Mouse (Mus musculus) lung, embryonic 14.5 days (tissue): ENCODE measurements around the gene Npat. TPM values are rescaled to one million over a fixed set of nuclear protein-coding genes. Genes with fewer than 3 reads are reported as not detected.

Experiments used
- ATAC-seq: fragments of 200-750 bp; cut with Nextera tagmentation; 2 replicates; pipeline ENCODE4 v1.8.0; 2017; ENCODE audit warnings: mild to moderate bottlenecking, moderate TSS enrichment, moderate library complexity; ENCODE audit not compliant: insufficient read depth
- DNase-seq: peaks from one replicate; pipeline ENCODE4 v3.0.0-alpha.2; 2015
- H3K27ac ChIP-seq: fragments of 300-500 bp; sonication (generic); 2 replicates; pipeline ENCODE4 v1.5.1; 2014; ENCODE audit warnings: low read depth, mild to moderate bottlenecking, moderate library complexity
- H3K27me3 ChIP-seq: fragments of 300-500 bp; sonication (generic); 2 replicates; pipeline ENCODE4 v1.6.1; 2014; ENCODE audit warnings: low read length, control low read depth; ENCODE audit not compliant: insufficient read depth
- H3K36me3 ChIP-seq: fragments of 300-500 bp; sonication (generic); 2 replicates; pipeline ENCODE4 v1.6.1; 2014; ENCODE audit warnings: control low read depth; ENCODE audit not compliant: insufficient read depth
- H3K4me1 ChIP-seq: fragments of 300-500 bp; sonication (generic); 2 replicates; pipeline ENCODE4 v1.6.1; 2014; ENCODE audit warnings: antibody characterized with exemption, control low read depth; ENCODE audit not compliant: insufficient read depth
- H3K4me2 ChIP-seq: fragments of 300-500 bp; sonication (generic); 2 replicates; pipeline ENCODE4 v1.6.1; 2014; ENCODE audit warnings: mild to moderate bottlenecking
- H3K4me3 ChIP-seq: fragments of 300-500 bp; sonication (generic); 2 replicates; pipeline ENCODE4 v1.5.1; 2014; ENCODE audit warnings: low read depth, low read length
- H3K9ac ChIP-seq: fragments of 300-500 bp; sonication (generic); 2 replicates; pipeline ENCODE4 v1.6.1; 2014
- H3K9me3 ChIP-seq: fragments of 300-500 bp; sonication (generic); 2 replicates; pipeline ENCODE4 v1.6.1; 2016; ENCODE audit warnings: low read depth, low read length, control low read depth
- CTCF ChIP-seq: IDR thresholded peaks from 2 replicates; pipeline ENCODE4 v1.5.1; 2016; ENCODE audit warnings: antibody characterized with exemption, low read depth
- WGBS: fragments of 180-500 bp; shearing (Covaris S2); extraction: QIAGEN DNeasy Blood & Tissue Kit; methylation state at CpG from one replicate; pipeline ENCODE4 v1.1.7; 2014; 5-methylcytosine and 5-hydroxymethylcytosine counted together
- polyA plus RNA-seq: library from polyadenylated mRNA; unstranded; fragments of >200 nt; fragmentation: Nextera tagmentation; extraction: Ambion mirVana; gene quantifications from 2 replicates; pipeline ENCODE4 v1.2.1, GENCODE M21; 2014

Npat gene
- 26.2 and 26.3 TPM in 2 replicates for polyA plus RNA-seq

DNA sequence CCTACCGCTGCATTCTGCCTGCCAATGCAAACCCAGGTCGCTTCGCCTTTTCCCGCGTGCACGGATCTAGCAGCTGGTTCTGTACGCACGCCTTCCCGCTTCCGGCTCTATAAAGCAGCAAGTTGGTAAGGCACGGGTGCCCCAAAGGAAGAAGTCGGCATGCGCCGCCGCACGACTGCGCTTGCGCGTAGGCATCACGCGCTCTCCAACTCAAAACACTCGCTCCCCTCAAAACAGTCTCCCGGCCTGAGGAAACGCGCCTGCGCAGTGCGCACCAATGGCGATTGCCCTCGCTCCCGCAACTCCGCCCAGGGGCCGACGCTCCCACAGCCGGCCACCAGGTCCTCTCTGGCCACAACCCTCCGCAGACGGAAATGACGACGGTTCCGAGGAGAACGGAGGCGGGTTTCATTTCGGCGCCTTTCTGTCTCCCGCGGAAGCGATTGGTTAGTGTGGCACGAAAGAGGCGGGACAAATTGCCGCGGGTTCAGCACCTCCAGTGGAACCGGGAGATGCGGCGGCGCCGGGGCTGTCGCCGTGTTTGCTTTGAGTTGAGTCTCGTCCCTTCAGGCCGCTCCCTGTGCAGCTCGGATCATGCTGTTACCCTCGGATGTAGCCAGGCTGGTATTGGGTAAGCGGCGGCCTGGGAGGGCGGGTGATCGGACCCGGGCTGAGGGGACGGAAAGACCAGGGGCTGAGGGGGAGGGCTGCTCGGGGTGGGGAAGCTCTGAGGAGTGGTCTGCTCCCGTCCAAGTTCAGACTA is at the start of gene Npat, which contains the start of gene Atm:
Gene Npat, plus strand, starts transcription at position 490 of the 763 bp plus-strand sequence.
Gene Atm, minus strand, starts transcription at position 183 of the 763 bp plus-strand sequence.
- Histone ChIP-seq H3K4me2 (peak within 1 kb of the TSS; percentile 78), H3K36me3 (peaks cover 4% of the 10 kb centered on the region; the same call in 1 of the 2 replicates), H3K27me3 (no peaks in the 10 kb centered on the region), H3K4me3 (peak within 1 kb of the TSS; percentile 89), H3K4me1 (peaks cover 6% of the 10 kb centered on the region; the same call in 1 of the 2 replicates), H3K9ac (peak within 1 kb of the TSS; percentile 81), H3K9me3 (no peaks in the 10 kb centered on the region), H3K27ac (peak within 1 kb of the TSS; percentile 95)
- under 1% methylated on average over 69 of the region's 69 CpGs for WGBS
- DNase-seq (peak; percentile 100), ATAC-seq (peak; percentile 99)
- TF ChIP-seq CTCF = peak; percentile 49

DNA sequence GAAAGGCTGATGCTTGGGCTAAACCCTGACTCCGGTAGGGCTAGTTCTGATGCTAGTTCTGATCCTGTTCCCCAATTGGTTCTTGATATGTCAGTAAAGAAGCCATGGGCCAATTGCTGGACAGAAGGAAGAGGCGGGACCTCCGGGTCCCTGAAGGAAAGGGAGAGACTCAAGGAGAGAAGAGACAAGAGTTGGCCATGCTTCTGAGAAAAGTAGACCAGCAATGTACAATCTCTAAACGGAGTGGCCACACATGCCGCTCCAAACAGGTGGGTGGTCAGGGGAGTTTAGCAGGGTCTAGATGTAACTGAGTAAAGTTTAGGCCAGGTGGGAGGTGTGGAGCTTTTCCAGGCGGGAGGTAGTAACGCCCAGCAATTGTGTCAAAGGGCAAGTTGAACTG is 28.8 kb upstream of the Npat start:
- Histone ChIP-seq H3K4me2 (no peak overlapping the region), H3K27ac (no peak overlapping the region), H3K9ac (no peak overlapping the region), H3K9me3 (no peaks in the 10 kb centered on the region), H3K27me3 (no peaks in the 10 kb centered on the region), H3K4me1 (no peaks in the 10 kb centered on the region), H3K36me3 (peaks cover 28% of the 10 kb centered on the region), H3K4me3 (no peak overlapping the region)
- no peak for TF ChIP-seq CTCF
- WGBS = 90% methylated on average over 7 of the region's 7 CpGs
- DNase-seq (no peak), ATAC-seq (no peak)

DNA sequence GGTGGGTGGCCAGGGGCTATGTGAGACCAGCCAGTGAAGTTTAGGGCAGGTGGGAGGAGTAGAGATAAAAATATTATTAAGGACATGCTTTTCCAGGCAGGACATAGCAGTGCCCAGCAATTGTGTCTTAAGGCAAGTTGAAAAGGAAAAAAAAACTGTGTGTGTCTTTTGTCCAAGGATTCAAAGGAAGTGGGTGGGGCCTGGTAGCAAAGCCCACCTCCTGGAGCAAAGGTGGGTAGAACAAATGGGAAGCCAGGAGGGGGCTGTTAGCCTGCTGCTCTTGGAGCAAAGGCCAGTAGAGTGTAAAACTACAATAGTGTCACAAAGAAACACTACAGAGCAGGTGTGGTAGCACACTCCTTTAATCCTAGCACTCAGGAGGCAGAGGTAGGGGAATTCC is 22.8 kb upstream of the Npat start:
- no peak for DNase-seq
- H3K4me3 ChIP-seq = no peak overlapping the region
- ATAC-seq = no peak
- H3K9ac ChIP-seq = no peak overlapping the region
- no peaks in the 10 kb centered on the region for H3K4me1 ChIP-seq
- H3K27ac ChIP-seq = no peak overlapping the region
- H3K27me3 ChIP-seq = no peaks in the 10 kb centered on the region
- no peak for TF ChIP-seq CTCF
- peaks cover 41% of the 10 kb centered on the region for H3K36me3 ChIP-seq
- no peaks in the 10 kb centered on the region for H3K9me3 ChIP-seq
- no peak overlapping the region for H3K4me2 ChIP-seq

DNA sequence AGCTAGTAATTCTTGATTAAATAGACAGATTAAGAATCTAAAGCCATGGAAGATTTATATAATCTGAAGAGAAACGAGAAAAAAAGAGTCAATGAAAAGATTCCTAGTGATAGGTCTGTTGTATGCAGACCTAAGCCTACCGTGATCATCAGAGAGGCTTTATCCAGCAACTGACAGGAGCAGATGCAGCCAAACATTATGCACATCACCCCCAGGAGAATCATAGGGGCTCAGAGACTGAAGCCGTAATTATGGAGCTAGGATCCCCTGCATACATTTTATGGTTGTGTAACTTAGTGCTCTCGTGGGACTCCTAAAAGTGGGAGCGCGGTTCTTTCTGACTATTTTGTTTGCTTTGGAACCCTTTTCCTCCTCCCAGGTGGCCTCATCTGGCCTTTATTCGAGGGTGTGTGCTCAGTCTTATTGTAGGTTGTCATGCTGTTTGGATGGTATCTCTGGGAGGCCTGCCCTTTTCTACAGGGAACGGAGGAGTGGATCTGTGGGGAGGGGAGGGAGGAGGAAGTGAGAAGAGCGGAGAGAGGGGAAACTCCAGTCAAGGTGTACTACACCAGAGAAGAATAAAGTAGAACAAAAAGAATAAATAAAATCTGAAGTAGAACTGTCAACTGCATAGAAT is 19.4 kb upstream of the Npat start:
- peaks cover 28% of the 10 kb centered on the region for H3K36me3 ChIP-seq
- WGBS = 73% methylated on average over 9 of the region's 9 CpGs
- no peak for TF ChIP-seq CTCF
- no peak for DNase-seq
- H3K4me2 ChIP-seq = no peak overlapping the region
- no peak overlapping the region for H3K9ac ChIP-seq
- no peak for ATAC-seq
- no peaks in the 10 kb centered on the region for H3K27me3 ChIP-seq
- H3K4me1 ChIP-seq = no peaks in the 10 kb centered on the region
- no peak overlapping the region for H3K4me3 ChIP-seq
- H3K27ac ChIP-seq = no peak overlapping the region
- H3K9me3 ChIP-seq = no peaks in the 10 kb centered on the region

DNA sequence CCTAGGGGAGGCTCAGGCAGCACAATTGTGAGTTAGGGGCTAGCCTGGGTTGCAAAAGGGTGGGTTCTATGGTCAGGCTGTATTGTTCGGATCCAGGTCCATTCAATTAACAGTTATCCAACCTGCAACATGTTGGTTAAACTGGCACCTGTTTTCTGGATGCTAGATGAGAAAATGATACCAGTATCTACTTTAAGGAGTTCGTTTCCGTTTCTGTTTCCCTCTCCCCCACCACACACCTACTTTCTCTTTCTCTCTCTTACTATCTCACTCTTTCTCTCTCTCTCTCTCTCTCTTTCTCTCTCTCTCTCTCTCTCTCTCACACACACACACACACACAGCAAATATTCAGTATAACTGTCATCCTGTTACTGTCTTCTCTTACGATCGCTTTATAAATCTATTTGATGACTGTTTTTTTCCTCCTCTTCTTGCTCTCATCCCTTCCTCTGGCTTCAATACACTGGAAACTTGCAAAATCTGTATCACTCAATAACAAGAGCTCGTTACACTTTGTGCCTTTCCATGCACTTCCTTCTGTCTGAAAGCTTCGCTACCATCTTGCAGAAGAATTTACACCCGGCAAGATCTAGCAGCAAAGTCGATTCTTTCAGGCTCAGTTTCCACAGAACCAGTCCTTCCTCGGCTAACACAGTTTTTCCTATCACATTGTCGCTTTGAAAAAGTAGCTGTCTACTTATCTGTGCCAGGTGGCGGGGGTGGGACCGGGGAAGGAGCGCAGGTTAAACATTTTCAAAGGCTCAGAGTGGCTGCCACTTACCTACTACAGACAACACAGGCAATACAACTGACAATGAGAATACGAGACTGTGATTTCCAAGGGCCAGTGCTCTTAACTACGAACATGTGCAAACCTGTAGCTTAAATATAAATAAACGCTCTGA is 1.2 kb upstream of the Npat start:
- Histone ChIP-seq H3K4me2 (peak overlapping the region; percentile 76), H3K36me3 (peaks cover 8% of the 10 kb centered on the region), H3K27ac (peak overlapping the region; percentile 76), H3K4me3 (peak overlapping the region; percentile 89), H3K4me1 (peaks cover 6% of the 10 kb centered on the region; the same call in 1 of the 2 replicates), H3K9me3 (no peaks in the 10 kb centered on the region), H3K27me3 (no peaks in the 10 kb centered on the region), H3K9ac (peak overlapping the region; percentile 57)
- DNase-seq (peak; percentile 24), ATAC-seq (no peak)
- 12% methylated on average over 17 of the region's 17 CpGs for WGBS
- TF ChIP-seq CTCF = no peak

DNA sequence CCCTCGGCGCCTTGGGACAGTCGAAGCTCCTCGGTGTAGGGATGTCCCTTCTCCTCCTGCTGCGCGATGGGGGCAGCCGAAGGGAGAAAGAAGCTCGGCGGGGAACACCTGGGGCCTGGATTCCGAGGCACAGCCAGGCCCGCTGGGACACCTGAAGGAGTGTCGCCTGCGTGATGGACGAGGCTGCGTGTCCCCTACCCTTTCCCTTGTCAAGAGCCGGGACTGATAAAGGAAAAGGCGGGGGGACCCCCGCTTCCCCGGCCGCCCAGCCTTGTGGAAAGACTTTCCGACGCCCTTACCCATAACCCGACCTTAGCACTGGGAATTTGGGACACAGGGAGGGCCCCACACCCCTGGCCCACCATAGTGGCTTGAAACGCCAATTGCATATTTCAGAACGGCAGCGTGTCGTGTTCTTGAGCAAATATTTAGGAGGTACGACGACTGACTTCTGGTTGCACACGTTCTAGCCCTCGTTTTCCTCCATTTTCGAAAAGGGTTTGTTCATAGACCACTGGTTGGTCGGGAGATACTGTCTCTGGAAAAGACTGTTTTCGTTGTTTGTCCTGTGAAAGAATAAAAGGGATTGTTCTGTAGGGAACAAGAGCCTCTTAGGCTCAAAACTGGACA is 604 bp downstream of the Npat start:
- peak overlapping the region; percentile 78 for H3K4me2 ChIP-seq
- no peak for TF ChIP-seq CTCF
- under 1% methylated on average over 32 of the region's 34 CpGs for WGBS
- 0 out of 2 replicates have a peak, but pooled peaks cover 4% of the 10 kb centered on the region for H3K36me3 ChIP-seq
- peak overlapping the region; percentile 81 for H3K9ac ChIP-seq
- no peak; the same call in 1 of the 2 replicates for ATAC-seq
- H3K4me1 ChIP-seq = peaks cover 6% of the 10 kb centered on the region; the same call in 1 of the 2 replicates
- peak overlapping the region; percentile 89 for H3K4me3 ChIP-seq
- peak overlapping the region; percentile 95 for H3K27ac ChIP-seq
- DNase-seq = peak; percentile 48
- H3K27me3 ChIP-seq = no peaks in the 10 kb centered on the region
- H3K9me3 ChIP-seq = no peaks in the 10 kb centered on the region
